Mouse (Mus musculus): ENCODE measurements around the gene Snx18. TPM values are rescaled to one million over a fixed set of nuclear protein-coding genes. Genes with fewer than 3 reads are reported as not detected.

The Snx18 gene
- polyA plus RNA-seq, 1 experiment, result 13.7 TPM

- Histone ChIP-seq H3K27ac (ENCODE audit: insufficient read depth, low read length) (no peak overlapping the region), H3K4me1 (ENCODE audit: control insufficient read depth, insufficient read depth, insufficient read length) (no peaks in the 10 kb centered on the region), H3K27me3 (ENCODE audit: control insufficient read depth, insufficient read depth, low read length) (no peaks in the 10 kb centered on the region), H3K4me3 (ENCODE audit: extremely low read depth, insufficient read depth, insufficient read length) (no peak overlapping the region), H3K36me3 (ENCODE audit: control insufficient read depth, insufficient read depth, low read length) (no peaks in the 10 kb centered on the region)
- 91% methylated on average over 4 of the region's 4 CpGs for WGBS
- TF ChIP-seq CTCF (IDR thresholded peaks at IDR 0.05; ENCODE audit: extremely low read depth, insufficient read depth, insufficient read length, insufficient replicate concordance) (no peak), POLR2A (IDR thresholded peaks at IDR 0.05; ENCODE audit: low read depth, low read length) (no peak)
- no peak for DNase-seq (ENCODE audit: low read depth in 1 of 2, low spot score in 2 of 2)
Observed at GRCm38 (mm10) chr13:113656639-113657038, 38.3 kb upstream of the Snx18 start.

- no peak for TF ChIP-seq CTCF (IDR thresholded peaks at IDR 0.05; ENCODE audit: extremely low read depth, insufficient read depth, insufficient read length, insufficient replicate concordance)
- TF ChIP-seq POLR2A (IDR thresholded peaks at IDR 0.05; ENCODE audit: low read depth, low read length), result no peak
- Histone ChIP-seq H3K27ac (ENCODE audit: insufficient read depth, low read length) (no peak overlapping the region), H3K36me3 (ENCODE audit: control insufficient read depth, insufficient read depth, low read length) (no peaks in the 10 kb centered on the region), H3K4me1 (ENCODE audit: control insufficient read depth, insufficient read depth, insufficient read length) (no peaks in the 10 kb centered on the region), H3K27me3 (ENCODE audit: control insufficient read depth, insufficient read depth, low read length) (no peaks in the 10 kb centered on the region), H3K4me3 (ENCODE audit: extremely low read depth, insufficient read depth, insufficient read length) (no peak overlapping the region)
- DNase-seq (ENCODE audit: low read depth in 1 of 2, low spot score in 2 of 2), result no peak
- WGBS, result 92% methylated on average over 4 of the region's 4 CpGs
Observed at GRCm38 (mm10) chr13:113655511-113655910, 37.1 kb upstream of the Snx18 start.

GRCm38 (mm10) chr13:113640944-113641597 is 22.7 kb upstream of the Snx18 start:
- 89% methylated on average over 11 of the region's 11 CpGs for WGBS
- Histone ChIP-seq H3K27ac (ENCODE audit: insufficient read depth, low read length) (no peak overlapping the region), H3K4me3 (ENCODE audit: extremely low read depth, insufficient read depth, insufficient read length) (no peak overlapping the region), H3K27me3 (ENCODE audit: control insufficient read depth, insufficient read depth, low read length) (no peaks in the 10 kb centered on the region), H3K4me1 (ENCODE audit: control insufficient read depth, insufficient read depth, insufficient read length) (peaks cover 2% of the 10 kb centered on the region; the same call in 1 of the 2 replicates), H3K36me3 (ENCODE audit: control insufficient read depth, insufficient read depth, low read length) (no peaks in the 10 kb centered on the region)
- DNase-seq (ENCODE audit: low read depth in 1 of 2, low spot score in 2 of 2), result no peak
- no peak for TF ChIP-seq CTCF (IDR thresholded peaks at IDR 0.05; ENCODE audit: extremely low read depth, insufficient read depth, insufficient read length, insufficient replicate concordance)
- TF ChIP-seq POLR2A (IDR thresholded peaks at IDR 0.05; ENCODE audit: low read depth, low read length), result no peak

- no peak overlapping the region for H3K4me3 ChIP-seq (ENCODE audit: extremely low read depth, insufficient read depth, insufficient read length)
Observed at GRCm38 (mm10) chr13:113638914-113639313, 20.6 kb upstream of the Snx18 start.

DNA sequence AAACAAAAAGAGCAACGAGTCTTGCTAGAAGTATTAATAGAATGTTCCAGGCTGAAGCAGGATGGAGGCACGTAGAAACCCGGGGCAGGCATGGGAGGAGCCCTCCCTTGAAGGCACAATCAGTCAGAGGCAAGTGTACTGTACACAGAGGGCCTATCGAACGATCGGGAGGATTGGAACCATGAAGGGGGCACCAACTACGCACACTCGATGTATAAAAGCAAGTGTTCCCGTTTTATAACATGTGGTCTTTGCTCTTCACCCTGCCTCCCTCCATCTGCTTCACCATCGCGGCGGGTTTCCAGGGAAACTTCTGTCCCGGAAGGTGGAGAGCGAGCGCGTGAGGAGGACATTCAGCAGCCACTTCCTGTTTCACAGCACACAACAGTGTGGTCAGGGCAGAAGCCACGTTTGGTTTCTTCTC is 17.4 kb upstream of the Snx18 start:
- Histone ChIP-seq H3K27me3 (ENCODE audit: control insufficient read depth, insufficient read depth, low read length) (no peaks in the 10 kb centered on the region), H3K27ac (ENCODE audit: insufficient read depth, low read length) (no peak overlapping the region), H3K36me3 (ENCODE audit: control insufficient read depth, insufficient read depth, low read length) (no peaks in the 10 kb centered on the region), H3K4me3 (ENCODE audit: extremely low read depth, insufficient read depth, insufficient read length) (peak overlapping the region; percentile 44; the same call in 1 of the 2 replicates), H3K4me1 (ENCODE audit: control insufficient read depth, insufficient read depth, insufficient read length) (peaks cover 2% of the 10 kb centered on the region; the same call in 1 of the 2 replicates)
- no peak for DNase-seq (ENCODE audit: low read depth in 1 of 2, low spot score in 2 of 2)
- 11% methylated on average over 17 of the region's 17 CpGs for WGBS
- TF ChIP-seq POLR2A (IDR thresholded peaks at IDR 0.05; ENCODE audit: low read depth, low read length), result no peak
- no peak for TF ChIP-seq CTCF (IDR thresholded peaks at IDR 0.05; ENCODE audit: extremely low read depth, insufficient read depth, insufficient read length, insufficient replicate concordance)

More at GRCm38 (mm10) chr13:113638914-113639313, 20.6 kb upstream of the Snx18 start:
- Histone ChIP-seq H3K27me3 (ENCODE audit: control insufficient read depth, insufficient read depth, low read length) (no peaks in the 10 kb centered on the region), H3K36me3 (ENCODE audit: control insufficient read depth, insufficient read depth, low read length) (no peaks in the 10 kb centered on the region), H3K27ac (ENCODE audit: insufficient read depth, low read length) (no peak overlapping the region), H3K4me1 (ENCODE audit: control insufficient read depth, insufficient read depth, insufficient read length) (peaks cover 2% of the 10 kb centered on the region; the same call in 1 of the 2 replicates)
- DNase-seq (ENCODE audit: low read depth in 1 of 2, low spot score in 2 of 2), result no peak
- TF ChIP-seq CTCF (IDR thresholded peaks at IDR 0.05; ENCODE audit: extremely low read depth, insufficient read depth, insufficient read length, insufficient replicate concordance) (no peak), POLR2A (IDR thresholded peaks at IDR 0.05; ENCODE audit: low read depth, low read length) (no peak)
- 14% methylated on average over 7 of the region's 7 CpGs for WGBS

DNA sequence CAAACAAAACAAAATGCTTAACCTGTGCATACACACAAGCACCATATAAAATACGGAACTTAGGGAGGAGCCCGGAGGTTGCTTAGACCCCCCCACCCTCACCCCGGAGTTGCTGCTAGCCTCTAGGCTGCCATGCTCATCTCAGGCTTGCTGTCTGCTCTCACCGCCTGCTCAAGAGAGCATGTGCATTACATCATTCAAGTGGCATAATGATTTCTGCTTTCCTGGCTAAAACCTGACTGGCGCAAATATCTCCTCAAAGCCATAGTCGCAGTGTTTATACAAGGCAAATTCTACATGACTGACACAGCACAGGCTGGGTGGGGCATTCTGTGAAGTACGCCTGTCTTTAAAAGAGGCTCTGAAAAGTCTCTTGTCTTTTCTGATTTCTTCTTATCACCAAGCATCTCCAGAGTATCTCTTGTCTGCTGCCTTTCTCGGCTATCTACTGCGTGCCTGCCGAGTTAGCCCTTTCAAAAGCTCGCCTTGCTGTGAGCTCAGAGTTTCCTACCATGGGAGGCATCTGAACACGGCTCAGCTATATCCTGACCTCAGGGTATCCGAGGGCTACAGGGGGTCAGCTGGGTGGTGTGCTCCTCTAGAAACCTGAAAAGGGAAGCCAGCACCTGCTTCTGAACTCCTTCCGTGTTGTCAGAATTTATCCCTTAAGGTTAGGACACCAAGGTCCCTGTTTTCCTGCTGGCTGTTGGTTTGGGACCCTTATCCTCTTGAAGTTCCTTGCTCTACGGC is 16.5 kb upstream of the Snx18 start:
- Histone ChIP-seq H3K36me3 (ENCODE audit: control insufficient read depth, insufficient read depth, low read length) (no peaks in the 10 kb centered on the region), H3K4me3 (ENCODE audit: extremely low read depth, insufficient read depth, insufficient read length) (no peak overlapping the region), H3K27me3 (ENCODE audit: control insufficient read depth, insufficient read depth, low read length) (no peaks in the 10 kb centered on the region), H3K4me1 (ENCODE audit: control insufficient read depth, insufficient read depth, insufficient read length) (peaks cover 2% of the 10 kb centered on the region; the same call in 1 of the 2 replicates), H3K27ac (ENCODE audit: insufficient read depth, low read length) (no peak overlapping the region)
- no peak for DNase-seq (ENCODE audit: low read depth in 1 of 2, low spot score in 2 of 2)
- WGBS, result 83% methylated on average over 15 of the region's 15 CpGs
- TF ChIP-seq CTCF (IDR thresholded peaks at IDR 0.05; ENCODE audit: extremely low read depth, insufficient read depth, insufficient read length, insufficient replicate concordance), result no peak
- no peak for TF ChIP-seq POLR2A (IDR thresholded peaks at IDR 0.05; ENCODE audit: low read depth, low read length)
